Mouse (Mus musculus) liver, embryonic 16.5 days (tissue): ENCODE data around the gene Cryab. TPM values are rescaled to one million over a fixed set of nuclear protein-coding genes. Genes with fewer than 3 reads are reported as not detected.

Experiments
- ATAC-seq: fragments of 200-750 bp; cut with Nextera tagmentation; 2 replicates; pipeline ENCODE4 v1.8.0; 2017; ENCODE audit warnings: low read depth, mild to moderate bottlenecking, moderate number of reproducible peaks, moderate library complexity
- H3K27ac ChIP-seq: fragments of 300-500 bp; sonication (generic); 2 replicates; pipeline ENCODE4 v1.5.1; 2014; ENCODE audit warnings: mild to moderate bottlenecking, low read length
- H3K27me3 ChIP-seq: fragments of 300-500 bp; sonication (generic); 2 replicates; pipeline ENCODE4 v1.6.1; 2014; ENCODE audit warnings: low read depth, low read length, mixed read lengths; ENCODE audit not compliant: control insufficient read depth, insufficient read depth
- H3K36me3 ChIP-seq: fragments of 300-500 bp; sonication (generic); 2 replicates; pipeline ENCODE4 v1.6.1; 2014; ENCODE audit warnings: mild to moderate bottlenecking; ENCODE audit not compliant: control insufficient read depth, insufficient read depth
- H3K4me1 ChIP-seq: fragments of 300-500 bp; sonication (generic); 2 replicates; pipeline ENCODE4 v1.6.1; 2014; ENCODE audit warnings: low read depth, low read length, mixed read lengths; ENCODE audit not compliant: control insufficient read depth
- H3K4me2 ChIP-seq: fragments of 300-500 bp; sonication (generic); 2 replicates; pipeline ENCODE4 v1.6.1; 2014; ENCODE audit warnings: low read depth, low read length, mixed read lengths
- H3K4me3 ChIP-seq: fragments of 300-500 bp; sonication (generic); 2 replicates; pipeline ENCODE4 v1.5.1; 2014; ENCODE audit warnings: low read depth, mild to moderate bottlenecking, low read length
- H3K9ac ChIP-seq: fragments of 300-500 bp; sonication (generic); 2 replicates; pipeline ENCODE4 v1.6.1; 2014; ENCODE audit warnings: low read depth, low read length
- H3K9me3 ChIP-seq: fragments of 300-500 bp; sonication (generic); replicated peaks from 2 replicates; pipeline ENCODE4 v1.6.1; 2016; ENCODE audit warnings: low read length; ENCODE audit not compliant: control insufficient read depth
- WGBS: fragments of 180-500 bp; shearing (Covaris S2); extraction: QIAGEN DNeasy Blood & Tissue Kit; methylation state at CpG from one replicate; pipeline ENCODE4 v1.1.7; 2014; ENCODE audit not compliant: insufficient replicate concordance; 5-methylcytosine and 5-hydroxymethylcytosine counted together
- polyA plus RNA-seq: library from polyadenylated mRNA; unstranded; fragments of >200 nt; fragmentation: Nextera tagmentation; extraction: Ambion mirVana; gene quantifications from 2 replicates; pipeline ENCODE4 v1.2.1, GENCODE M21; 2015

The Cryab gene
- polyA plus RNA-seq, 1 experiment from 2014 or later, result 16.1 TPM

- 57% methylated on average over 2 of the region's 2 CpGs for WGBS
- no peak for ATAC-seq
Measured at GRCm38 (mm10) chr9:50724147-50724546, 27.0 kb upstream of the Cryab start.

GRCm38 (mm10) chr9:50724661-50725330, 26.3 kb upstream of the Cryab start:
- no peak for ATAC-seq
- Histone ChIP-seq H3K4me2 (no peak overlapping the region), H3K9me3 (no peaks in the 10 kb centered on the region), H3K4me3 (no peak overlapping the region), H3K27me3 (peaks cover 17% of the 10 kb centered on the region), H3K9ac (no peak overlapping the region), H3K36me3 (no peaks in the 10 kb centered on the region), H3K27ac (no peak overlapping the region), H3K4me1 (no peaks in the 10 kb centered on the region)
- WGBS, result 47% methylated on average over 3 of the region's 3 CpGs

More at GRCm38 (mm10) chr9:50724147-50724546, 27.0 kb upstream of the Cryab start:
- Histone ChIP-seq H3K36me3 (no peaks in the 10 kb centered on the region), H3K27me3 (peaks cover 17% of the 10 kb centered on the region), H3K4me2 (no peak overlapping the region), H3K4me1 (no peaks in the 10 kb centered on the region), H3K9ac (no peak overlapping the region), H3K9me3 (no peaks in the 10 kb centered on the region), H3K4me3 (no peak overlapping the region), H3K27ac (no peak overlapping the region)

- ATAC-seq, result no peak
- no peaks in the 10 kb centered on the region for H3K4me1 ChIP-seq
- 65% methylated on average over 8 of the region's 8 CpGs for whole genome bisulfite sequencing
Measured at GRCm38 (mm10) chr9:50725921-50726590, 25.1 kb upstream of the Cryab start.

GRCm38 (mm10) chr9:50727171-50727924, 23.8 kb upstream of the Cryab start:
- Histone ChIP-seq H3K9me3 (no peaks in the 10 kb centered on the region), H3K27ac (no peak overlapping the region), H3K27me3 (peaks cover 17% of the 10 kb centered on the region), H3K36me3 (no peaks in the 10 kb centered on the region), H3K9ac (peak overlapping the region; percentile 28; the same call in 1 of the 2 replicates), H3K4me3 (peak overlapping the region; percentile 57), H3K4me2 (peak overlapping the region; percentile 69), H3K4me1 (no peaks in the 10 kb centered on the region)
- 13% methylated on average over 30 of the region's 30 CpGs for WGBS
- no peak for ATAC-seq

More at GRCm38 (mm10) chr9:50725921-50726590, 25.1 kb upstream of the Cryab start:
- no peak overlapping the region for H3K4me2 ChIP-seq
- H3K9ac ChIP-seq, result no peak overlapping the region
- no peak overlapping the region for H3K27ac ChIP-seq
- H3K27me3 ChIP-seq, result peaks cover 17% of the 10 kb centered on the region
- no peaks in the 10 kb centered on the region for H3K36me3 ChIP-seq
- no peaks in the 10 kb centered on the region for H3K9me3 ChIP-seq
- H3K4me3 ChIP-seq, result no peak overlapping the region

GRCm38 (mm10) chr9:50727925-50728651, 23.0 kb upstream of the Cryab start:
- no peaks in the 10 kb centered on the region for H3K4me1 ChIP-seq
- H3K9me3 ChIP-seq, result no peaks in the 10 kb centered on the region
- H3K4me3 ChIP-seq, result peak overlapping the region; percentile 57
- peaks cover 17% of the 10 kb centered on the region for H3K27me3 ChIP-seq
- H3K36me3 ChIP-seq, result no peaks in the 10 kb centered on the region
- no peak overlapping the region for H3K27ac ChIP-seq
- ATAC-seq, result peak; percentile 55
- peak overlapping the region; percentile 28; the same call in 1 of the 2 replicates for H3K9ac ChIP-seq
- under 1% methylated on average over 45 of the region's 45 CpGs for WGBS
- H3K4me2 ChIP-seq, result peak overlapping the region; percentile 69

GRCm38 (mm10) chr9:50729600-50729999, 21.5 kb upstream of the Cryab start:
- no peaks in the 10 kb centered on the region for H3K36me3 ChIP-seq
- H3K9me3 ChIP-seq, result no peaks in the 10 kb centered on the region
- peaks cover 17% of the 10 kb centered on the region for H3K27me3 ChIP-seq
- H3K9ac ChIP-seq, result no peak overlapping the region
- no peak overlapping the region for H3K27ac ChIP-seq
- no peak for ATAC-seq
- H3K4me2 ChIP-seq, result no peak overlapping the region
- no peak overlapping the region for H3K4me3 ChIP-seq
- WGBS, result 25% methylated on average over 4 of the region's 4 CpGs
- H3K4me1 ChIP-seq, result no peaks in the 10 kb centered on the region

- Histone ChIP-seq H3K9ac (no peak overlapping the region), H3K27ac (no peak overlapping the region), H3K27me3 (peaks cover 9% of the 10 kb centered on the region), H3K9me3 (no peaks in the 10 kb centered on the region), H3K36me3 (no peaks in the 10 kb centered on the region), H3K4me3 (no peak overlapping the region), H3K4me2 (no peak overlapping the region), H3K4me1 (no peaks in the 10 kb centered on the region)
- WGBS, result 41% methylated on average over 4 of the region's 4 CpGs
- ATAC-seq, result no peak
Measured at GRCm38 (mm10) chr9:50732560-50732959, 18.6 kb upstream of the Cryab start.

GRCm38 (mm10) chr9:50734989-50735388, 16.1 kb upstream of the Cryab start:
- ATAC-seq, result no peak
- H3K36me3 ChIP-seq, result no peaks in the 10 kb centered on the region
- no peak overlapping the region for H3K27ac ChIP-seq
- WGBS, result 3% methylated on average over 9 of the region's 9 CpGs
- peaks cover 12% of the 10 kb centered on the region for H3K4me1 ChIP-seq
- H3K4me2 ChIP-seq, result no peak overlapping the region
- H3K9ac ChIP-seq, result no peak overlapping the region
- no peaks in the 10 kb centered on the region for H3K27me3 ChIP-seq
- H3K9me3 ChIP-seq, result no peaks in the 10 kb centered on the region
- H3K4me3 ChIP-seq, result no peak overlapping the region
